Mouse (Mus musculus): Measurements from ENCODE around the gene Ndufs8.

- TF ChIP-seq POLR2A (IDR thresholded peaks at IDR 0.05; ENCODE audit: extremely low read depth, insufficient read depth, low read length) (no peak), CTCF (IDR thresholded peaks at IDR 0.05; ENCODE audit: extremely low read depth, insufficient read depth, low read length) (no peak)
Observed at GRCm38 (mm10) chr19:3905261-3905969, 7.2 kb downstream of the Ndufs8 start.
